Mouse (Mus musculus): Measurements from ENCODE around the gene Spsb1. TPM values are rescaled to one million over a fixed set of nuclear protein-coding genes. Genes with fewer than 3 reads are reported as not detected.

Gene Spsb1
- polyA plus RNA-seq, 1 experiment from 2014 or later: 19.9 TPM

GRCm38 (mm10) chr4:149908923-149909322, 45.9 kb downstream of the Spsb1 start:
- Histone ChIP-seq H3K27ac (ENCODE audit: low read depth) (no peak overlapping the region), H3K9ac (ENCODE audit: low read length) (no peak overlapping the region), H3K36me3 (ENCODE audit: control insufficient read depth, insufficient read depth, low read length) (no peaks in the 10 kb centered on the region), H3K27me3 (replicated peaks; ENCODE audit: control insufficient read depth, insufficient read depth, low read length) (no peaks in the 10 kb centered on the region), H3K4me3 (ENCODE audit: low read depth, low read length) (no peak overlapping the region), H3K4me1 (replicated peaks; ENCODE audit: control insufficient read depth, insufficient read depth, low read length) (peaks cover 15% of the 10 kb centered on the region), H3K4me2 (ENCODE audit: low read length) (no peak overlapping the region), H3K9me3 (ENCODE audit: control insufficient read depth, low read length) (no peaks in the 10 kb centered on the region)
- DNase-seq (ENCODE audit: low spot score): no peak
- WGBS: 79% methylated on average over 7 of the region's 7 CpGs
- no peak for ATAC-seq (replicated peaks; ENCODE audit: low FRiP score, low TSS enrichment, low read depth)

DNA sequence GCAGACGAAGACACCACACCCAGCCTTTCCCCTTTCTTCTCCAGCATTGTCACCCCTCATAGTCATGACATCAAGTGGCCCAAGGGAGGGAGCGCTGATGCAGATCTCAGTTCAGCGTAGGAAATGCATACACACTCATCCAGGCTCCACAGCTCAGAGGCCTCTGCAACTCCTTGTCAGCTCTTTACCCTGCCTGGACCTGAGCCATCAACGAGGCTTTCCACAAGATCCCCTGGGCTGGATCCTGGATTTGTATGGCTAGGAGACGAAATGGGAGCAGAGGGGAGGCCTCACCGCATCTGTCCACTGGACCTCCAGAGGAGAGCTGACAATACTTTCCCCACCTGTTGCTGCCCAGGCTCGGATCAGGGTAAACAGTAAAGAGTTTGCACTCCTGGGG, 47.2 kb downstream of the Spsb1 start:
- no peaks in the 10 kb centered on the region for H3K9me3 ChIP-seq (ENCODE audit: control insufficient read depth, low read length)
- no peak overlapping the region for H3K27ac ChIP-seq (ENCODE audit: low read depth)
- 62% methylated on average over 7 of the region's 7 CpGs for WGBS
- no peak overlapping the region for H3K4me3 ChIP-seq (ENCODE audit: low read depth, low read length)
- H3K36me3 ChIP-seq (ENCODE audit: control insufficient read depth, insufficient read depth, low read length): no peaks in the 10 kb centered on the region
- no peak for DNase-seq (ENCODE audit: low spot score)
- H3K4me2 ChIP-seq (ENCODE audit: low read length): no peak overlapping the region
- ATAC-seq (replicated peaks; ENCODE audit: low FRiP score, low TSS enrichment, low read depth): no peak
- no peaks in the 10 kb centered on the region for H3K27me3 ChIP-seq (replicated peaks; ENCODE audit: control insufficient read depth, insufficient read depth, low read length)
- H3K4me1 ChIP-seq (replicated peaks; ENCODE audit: control insufficient read depth, insufficient read depth, low read length): peaks cover 3% of the 10 kb centered on the region
- H3K9ac ChIP-seq (ENCODE audit: low read length): no peak overlapping the region

GRCm38 (mm10) chr4:149906921-149907320, 47.9 kb downstream of the Spsb1 start:
- Histone ChIP-seq H3K4me2 (ENCODE audit: low read length) (no peak overlapping the region), H3K27ac (ENCODE audit: low read depth) (no peak overlapping the region), H3K9me3 (ENCODE audit: control insufficient read depth, low read length) (no peaks in the 10 kb centered on the region), H3K36me3 (ENCODE audit: control insufficient read depth, insufficient read depth, low read length) (no peaks in the 10 kb centered on the region), H3K4me1 (replicated peaks; ENCODE audit: control insufficient read depth, insufficient read depth, low read length) (no peaks in the 10 kb centered on the region), H3K27me3 (replicated peaks; ENCODE audit: control insufficient read depth, insufficient read depth, low read length) (no peaks in the 10 kb centered on the region), H3K9ac (ENCODE audit: low read length) (no peak overlapping the region), H3K4me3 (ENCODE audit: low read depth, low read length) (no peak overlapping the region)
- ATAC-seq (replicated peaks; ENCODE audit: low FRiP score, low TSS enrichment, low read depth) (no peak), DNase-seq (ENCODE audit: low spot score) (no peak)
- 41% methylated on average over 13 of the region's 13 CpGs for WGBS

DNA sequence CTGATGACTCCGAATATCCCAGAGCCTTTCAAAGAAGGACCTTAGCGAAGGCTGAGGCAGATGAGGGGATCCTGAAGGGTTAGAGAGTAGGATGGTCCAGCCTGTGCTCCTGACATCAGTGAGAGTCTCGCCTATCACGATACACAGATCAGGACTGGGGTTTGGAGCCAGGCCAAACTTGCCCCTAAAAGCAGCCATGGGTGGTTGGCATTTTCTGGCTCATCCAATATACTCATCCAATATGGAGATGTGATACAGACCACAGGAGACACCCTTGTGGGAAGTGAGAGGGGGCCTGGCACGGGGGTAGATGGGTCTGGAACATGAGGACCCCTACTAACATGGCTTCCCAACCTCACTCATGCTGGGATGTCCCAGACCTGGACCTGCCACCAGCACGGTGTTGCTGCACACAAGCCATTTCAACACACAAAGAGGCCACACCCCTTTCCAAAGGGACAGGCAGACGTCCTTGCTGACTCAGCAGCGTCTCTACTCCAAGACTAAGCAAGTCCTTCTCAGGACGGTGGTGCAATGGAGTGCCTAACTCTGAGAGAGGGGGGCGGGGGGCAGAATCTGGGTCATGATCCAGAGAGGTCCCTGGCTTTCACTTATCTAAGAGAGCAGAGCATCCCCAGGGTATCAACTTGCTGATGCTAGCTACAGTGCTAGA, 49.4 kb downstream of the Spsb1 start:
- 91% methylated on average over 10 of the region's 10 CpGs for WGBS
- Histone ChIP-seq H3K36me3 (ENCODE audit: control insufficient read depth, insufficient read depth, low read length) (no peaks in the 10 kb centered on the region), H3K4me2 (ENCODE audit: low read length) (no peak overlapping the region), H3K9ac (ENCODE audit: low read length) (no peak overlapping the region), H3K27ac (ENCODE audit: low read depth) (no peak overlapping the region), H3K9me3 (ENCODE audit: control insufficient read depth, low read length) (no peaks in the 10 kb centered on the region), H3K4me3 (ENCODE audit: low read depth, low read length) (no peak overlapping the region), H3K27me3 (replicated peaks; ENCODE audit: control insufficient read depth, insufficient read depth, low read length) (no peaks in the 10 kb centered on the region), H3K4me1 (replicated peaks; ENCODE audit: control insufficient read depth, insufficient read depth, low read length) (no peaks in the 10 kb centered on the region; the same call in 1 of the 2 replicates)
- ATAC-seq (replicated peaks; ENCODE audit: low FRiP score, low TSS enrichment, low read depth): no peak
- DNase-seq (ENCODE audit: low spot score): no peak

GRCm38 (mm10) chr4:149903026-149903425, 51.8 kb downstream of the Spsb1 start:
- DNase-seq (ENCODE audit: low spot score) (no peak), ATAC-seq (replicated peaks; ENCODE audit: low FRiP score, low TSS enrichment, low read depth) (no peak)
- H3K4me3 ChIP-seq (ENCODE audit: low read depth, low read length): no peak overlapping the region
- no peak overlapping the region for H3K27ac ChIP-seq (ENCODE audit: low read depth)
- H3K4me2 ChIP-seq (ENCODE audit: low read length): no peak overlapping the region
- no peaks in the 10 kb centered on the region; the same call in 1 of the 2 replicates for H3K4me1 ChIP-seq (replicated peaks; ENCODE audit: control insufficient read depth, insufficient read depth, low read length)
- H3K36me3 ChIP-seq (ENCODE audit: control insufficient read depth, insufficient read depth, low read length): 0 out of 2 replicates have a peak, but pooled peaks cover 4% of the 10 kb centered on the region
- no peaks in the 10 kb centered on the region for H3K9me3 ChIP-seq (ENCODE audit: control insufficient read depth, low read length)
- no peak overlapping the region for H3K9ac ChIP-seq (ENCODE audit: low read length)
- no peaks in the 10 kb centered on the region for H3K27me3 ChIP-seq (replicated peaks; ENCODE audit: control insufficient read depth, insufficient read depth, low read length)
- WGBS: 50% methylated on average over 5 of the region's 5 CpGs

DNA sequence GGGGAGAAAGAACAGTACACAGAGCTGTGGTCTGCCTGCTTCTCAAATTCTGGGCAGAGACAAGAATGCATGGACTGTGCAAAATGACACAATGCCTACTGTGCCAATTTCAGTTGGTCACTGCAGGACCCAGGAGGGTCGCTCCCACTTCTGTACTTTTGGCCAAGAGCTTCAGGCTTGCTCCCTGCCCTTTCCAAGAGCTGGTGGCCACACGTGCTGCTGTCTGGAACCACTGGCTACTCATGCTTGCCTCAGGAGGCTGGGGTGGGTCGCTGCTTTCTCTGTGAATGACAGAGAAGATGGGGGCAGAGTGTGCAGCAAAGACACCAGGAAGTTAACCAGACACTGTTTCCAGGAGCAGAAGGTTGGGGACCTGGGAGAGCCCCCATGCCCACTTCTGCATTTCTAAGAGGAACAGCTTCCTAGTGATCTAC, 53.5 kb downstream of the Spsb1 start:
- no peaks in the 10 kb centered on the region for H3K27me3 ChIP-seq (replicated peaks; ENCODE audit: control insufficient read depth, insufficient read depth, low read length)
- no peaks in the 10 kb centered on the region for H3K9me3 ChIP-seq (ENCODE audit: control insufficient read depth, low read length)
- H3K4me3 ChIP-seq (ENCODE audit: low read depth, low read length): no peak overlapping the region
- H3K27ac ChIP-seq (ENCODE audit: low read depth): no peak overlapping the region
- H3K4me1 ChIP-seq (replicated peaks; ENCODE audit: control insufficient read depth, insufficient read depth, low read length): no peaks in the 10 kb centered on the region; the same call in 1 of the 2 replicates
- H3K9ac ChIP-seq (ENCODE audit: low read length): no peak overlapping the region
- 0 out of 2 replicates have a peak, but pooled peaks cover 4% of the 10 kb centered on the region for H3K36me3 ChIP-seq (ENCODE audit: control insufficient read depth, insufficient read depth, low read length)
- WGBS: 68% methylated on average over 3 of the region's 3 CpGs
- DNase-seq (ENCODE audit: low spot score): no peak
- ATAC-seq (replicated peaks; ENCODE audit: low FRiP score, low TSS enrichment, low read depth): no peak
- no peak overlapping the region for H3K4me2 ChIP-seq (ENCODE audit: low read length)

DNA sequence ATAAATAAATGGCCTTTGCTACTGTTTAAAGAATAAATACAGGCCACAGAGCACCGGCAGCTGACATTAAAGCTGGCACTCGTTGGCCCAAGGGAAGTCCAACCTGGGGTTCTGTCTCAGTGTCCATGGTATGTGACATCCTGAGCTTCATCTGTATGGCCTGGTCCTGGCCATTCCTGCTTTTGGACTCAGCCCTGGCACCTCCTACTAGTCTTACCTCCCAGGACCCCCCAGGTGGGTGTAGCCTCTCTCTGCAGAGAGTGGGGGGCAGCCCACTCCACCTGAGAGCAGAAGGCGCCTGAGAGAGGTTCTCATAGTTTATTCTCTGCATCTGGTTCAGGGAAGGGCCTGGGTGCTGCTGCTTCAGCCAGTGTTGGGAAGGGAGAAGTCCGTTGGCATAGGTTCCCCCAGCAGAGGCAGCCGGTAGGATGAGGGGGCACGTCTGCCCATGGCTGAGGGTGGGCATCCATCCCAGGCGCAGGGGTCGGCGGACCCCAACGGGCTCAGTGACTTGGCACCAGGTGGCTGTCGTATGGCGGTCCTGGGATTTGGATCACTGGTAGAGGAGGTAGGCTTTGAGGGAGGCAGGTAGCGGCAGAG, 57.1 kb downstream of the Spsb1 start:
- no peak for ATAC-seq (replicated peaks; ENCODE audit: low FRiP score, low TSS enrichment, low read depth)
- no peak overlapping the region for H3K4me2 ChIP-seq (ENCODE audit: low read length)
- 84% methylated on average over 13 of the region's 13 CpGs for WGBS
- H3K36me3 ChIP-seq (ENCODE audit: control insufficient read depth, insufficient read depth, low read length): 0 out of 2 replicates have a peak, but pooled peaks cover 4% of the 10 kb centered on the region
- no peak overlapping the region for H3K27ac ChIP-seq (ENCODE audit: low read depth)
- no peak for DNase-seq (ENCODE audit: low spot score)
- no peak overlapping the region for H3K4me3 ChIP-seq (ENCODE audit: low read depth, low read length)
- H3K9me3 ChIP-seq (ENCODE audit: control insufficient read depth, low read length): no peaks in the 10 kb centered on the region
- peaks cover 23% of the 10 kb centered on the region for H3K4me1 ChIP-seq (replicated peaks; ENCODE audit: control insufficient read depth, insufficient read depth, low read length)
- no peaks in the 10 kb centered on the region for H3K27me3 ChIP-seq (replicated peaks; ENCODE audit: control insufficient read depth, insufficient read depth, low read length)
- no peak overlapping the region for H3K9ac ChIP-seq (ENCODE audit: low read length)

DNA sequence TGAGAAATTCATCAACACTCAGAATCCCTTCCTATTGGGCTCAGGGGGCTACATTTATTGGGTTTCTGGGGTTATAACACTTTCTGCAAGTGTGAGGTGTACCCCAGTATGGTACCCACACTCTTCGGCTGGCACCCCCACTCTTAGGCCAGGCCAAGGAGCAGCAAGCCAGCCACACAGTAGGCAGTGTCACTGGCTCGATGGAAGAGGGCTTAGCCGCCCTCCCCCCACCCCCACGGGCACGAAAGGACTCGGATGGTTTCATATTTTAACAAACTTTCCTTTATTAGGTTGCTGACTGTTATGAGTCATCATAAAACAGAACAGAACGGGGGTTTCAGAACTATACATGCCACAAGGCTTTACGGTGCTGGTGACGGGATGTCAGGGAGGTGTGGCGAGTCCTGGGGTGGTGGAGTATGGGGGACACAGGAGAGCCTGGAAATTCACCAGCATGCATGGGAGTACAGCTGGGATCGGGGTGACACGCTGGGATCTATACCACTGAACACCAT, 58.8 kb downstream of the Spsb1 start:
- Histone ChIP-seq H3K9ac (ENCODE audit: low read length) (no peak overlapping the region), H3K4me3 (ENCODE audit: low read depth, low read length) (no peak overlapping the region), H3K4me1 (replicated peaks; ENCODE audit: control insufficient read depth, insufficient read depth, low read length) (peaks cover 24% of the 10 kb centered on the region), H3K9me3 (ENCODE audit: control insufficient read depth, low read length) (no peaks in the 10 kb centered on the region), H3K36me3 (ENCODE audit: control insufficient read depth, insufficient read depth, low read length) (0 out of 2 replicates have a peak, but pooled peaks cover 4% of the 10 kb centered on the region), H3K27ac (ENCODE audit: low read depth) (0 out of 2 replicates have a peak overlapping the region, but pooled peaks have one; percentile 22), H3K27me3 (replicated peaks; ENCODE audit: control insufficient read depth, insufficient read depth, low read length) (no peaks in the 10 kb centered on the region), H3K4me2 (ENCODE audit: low read length) (no peak overlapping the region)
- no peak for ATAC-seq (replicated peaks; ENCODE audit: low FRiP score, low TSS enrichment, low read depth)
- 66% methylated on average over 12 of the region's 12 CpGs for WGBS
- no peak for DNase-seq (ENCODE audit: low spot score)

Measured in intestine, embryonic 14.5 days (tissue).